Mouse (Mus musculus) erythroblast, embryonic 14.5 days (primary cell): ENCODE results near the gene Pwwp2a. TPM values are rescaled to one million over a fixed set of nuclear protein-coding genes. Genes with fewer than 3 reads are reported as not detected.

Source experiments
- H3K27me3 ChIP-seq: 2 replicates; pipeline ENCODE4 v1.6.1; 2012; ENCODE audit warnings: inconsistent platforms; ENCODE audit not compliant: control insufficient read depth
- H3K36me3 ChIP-seq: 2 replicates; pipeline ENCODE4 v1.6.1; 2012; ENCODE audit warnings: mild to moderate bottlenecking, inconsistent platforms; ENCODE audit not compliant: control insufficient read depth
- H3K4me1 ChIP-seq: 2 replicates; pipeline ENCODE4 v1.6.1; 2012; ENCODE audit warnings: inconsistent platforms; ENCODE audit not compliant: control insufficient read depth
- H3K4me3 ChIP-seq: replicated peaks from 2 replicates; pipeline ENCODE3; 2012; ENCODE audit warnings: moderate library complexity, mild to moderate bottlenecking, inconsistent platforms
- H3K9me3 ChIP-seq: 2 replicates; pipeline ENCODE4 v1.6.1; 2012; ENCODE audit warnings: low read length, inconsistent platforms, mixed read lengths; ENCODE audit not compliant: control insufficient read depth
- GATA1 ChIP-seq: IDR thresholded peaks from 2 replicates; pipeline ENCODE4 v1.6.1; 2012; ENCODE audit warnings: low read length, inconsistent platforms, mixed read lengths
- TAL1 ChIP-seq: IDR thresholded peaks from 3 replicates; pipeline ENCODE4 v1.6.1; 2012; ENCODE audit warnings: low read length, inconsistent platforms, mixed read lengths
- polyA plus RNA-seq: library from polyadenylated mRNA; stranded (reverse); fragments of >175 nt; gene quantifications from 2 replicates; pipeline ENCODE4 v1.2.3, GENCODE M21; 2012

Gene Pwwp2a
- polyA plus RNA-seq, 1 experiment, result 0.51 TPM

DNA sequence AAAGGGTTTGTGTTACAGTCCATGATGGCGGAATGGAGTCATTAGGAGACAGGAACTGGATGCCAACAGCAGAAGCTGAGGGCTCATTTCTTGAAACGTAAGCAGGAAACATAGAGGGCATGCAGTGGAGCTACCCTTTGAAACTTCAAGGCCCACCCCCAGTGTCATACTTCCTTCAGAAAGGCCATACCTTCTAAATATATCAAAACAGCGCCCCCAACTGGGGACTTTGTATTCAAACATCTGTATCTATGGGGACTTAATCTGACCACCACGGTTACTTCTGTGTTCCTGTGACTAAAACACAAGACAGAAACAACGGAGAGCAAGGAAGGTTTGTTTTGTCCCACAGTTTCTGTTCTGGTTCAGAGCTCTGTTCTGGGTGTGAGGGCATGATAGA, 73.6 kb downstream of the Pwwp2a start:
- H3K36me3 ChIP-seq, result no peaks in the 10 kb centered on the region
- TF ChIP-seq TAL1 (no peak), GATA1 (no peak)
- no peak overlapping the region for H3K4me3 ChIP-seq
- H3K27me3 ChIP-seq, result peaks cover 12% of the 10 kb centered on the region
- H3K4me1 ChIP-seq, result no peaks in the 10 kb centered on the region
- no peaks in the 10 kb centered on the region for H3K9me3 ChIP-seq

DNA sequence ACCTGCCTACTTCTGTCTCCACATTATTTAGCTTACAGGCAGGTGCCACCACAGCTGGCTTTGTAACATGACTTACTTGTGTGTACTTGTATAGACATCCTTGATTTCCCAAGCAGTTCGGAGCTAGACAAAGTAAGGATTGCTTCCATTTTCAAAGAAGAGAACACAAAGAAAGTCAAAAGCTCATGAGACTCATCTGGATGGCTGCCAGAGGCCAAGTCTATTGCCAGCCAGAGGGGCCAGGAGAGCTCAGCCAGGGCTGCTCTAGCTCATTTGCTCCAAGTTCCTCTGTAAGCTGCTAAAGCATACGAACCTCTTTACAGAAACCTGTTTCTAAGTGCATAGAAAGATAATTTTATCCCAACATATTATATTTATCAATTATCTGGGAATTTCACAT, 76.6 kb downstream of the Pwwp2a start:
- no peak for TF ChIP-seq TAL1
- TF ChIP-seq GATA1, result no peak
- Histone ChIP-seq H3K4me3 (no peak overlapping the region), H3K4me1 (no peaks in the 10 kb centered on the region), H3K9me3 (no peaks in the 10 kb centered on the region), H3K27me3 (peaks cover 16% of the 10 kb centered on the region), H3K36me3 (no peaks in the 10 kb centered on the region)

DNA sequence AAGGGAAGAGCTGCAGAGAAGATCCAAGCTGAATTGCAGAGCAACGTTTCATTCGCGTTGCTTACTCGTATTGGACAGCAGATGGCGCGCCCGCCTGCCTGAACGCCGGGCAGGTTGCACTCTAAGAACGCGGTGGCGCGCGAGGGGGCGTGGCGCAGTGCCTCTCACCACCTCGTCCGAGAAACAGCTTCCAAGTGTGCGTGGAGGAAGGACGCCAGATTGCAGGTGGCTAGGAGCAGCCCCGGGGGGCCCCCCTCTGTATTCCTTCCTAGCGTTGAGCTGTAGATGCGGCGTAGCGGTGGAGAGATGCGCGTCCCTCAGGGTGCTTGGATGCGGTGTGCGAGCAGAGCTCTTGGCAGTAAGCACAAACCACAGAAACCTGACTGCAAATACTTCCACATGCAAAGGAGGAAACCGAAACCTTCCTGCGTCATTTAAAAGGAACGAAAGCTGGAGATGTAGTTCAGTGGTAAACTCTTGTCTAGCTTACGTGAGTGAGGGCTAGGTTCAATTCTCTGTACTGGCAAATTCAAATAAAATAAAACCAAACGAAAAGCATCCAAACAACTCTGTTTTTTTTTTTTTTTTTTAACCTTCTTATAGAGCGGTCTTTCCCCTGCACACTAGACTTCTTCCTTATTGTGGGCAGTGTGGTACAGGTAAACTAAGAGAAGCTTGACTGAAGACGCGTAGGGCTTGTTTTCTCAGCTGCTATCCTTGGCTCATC, 85.3 kb downstream of the Pwwp2a start:
- Histone ChIP-seq H3K9me3 (no peaks in the 10 kb centered on the region), H3K36me3 (no peaks in the 10 kb centered on the region)

DNA sequence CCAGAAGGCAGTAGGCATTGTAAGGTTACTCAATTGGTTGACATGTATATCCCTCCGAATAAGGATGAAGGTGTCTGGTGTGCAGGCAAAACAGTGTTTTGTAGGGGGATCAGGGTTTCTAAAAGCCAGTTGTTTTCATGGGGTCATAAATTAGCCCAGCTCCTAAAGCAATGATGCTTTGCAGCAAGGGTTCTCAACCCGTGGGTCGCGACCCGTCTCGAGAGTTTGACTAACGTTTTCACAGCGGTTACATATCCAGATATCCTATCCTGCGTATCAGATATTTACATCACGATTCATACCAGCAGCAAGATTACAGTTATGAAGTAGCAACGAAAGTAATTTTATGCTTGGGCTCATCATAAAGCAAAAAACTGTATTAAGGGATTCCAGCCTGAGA, 86.0 kb downstream of the Pwwp2a start:
- no peaks in the 10 kb centered on the region for H3K36me3 ChIP-seq
- no peak overlapping the region for H3K4me3 ChIP-seq
- H3K4me1 ChIP-seq, result peaks cover 4% of the 10 kb centered on the region
- peaks cover 25% of the 10 kb centered on the region for H3K27me3 ChIP-seq
- no peaks in the 10 kb centered on the region for H3K9me3 ChIP-seq
- TF ChIP-seq TAL1 (no peak), GATA1 (no peak)

More for the DNA sequence above, 85.3 kb downstream of the Pwwp2a start:
- Histone ChIP-seq H3K4me1 (peaks cover 4% of the 10 kb centered on the region), H3K4me3 (peak overlapping the region; percentile 9), H3K27me3 (peaks cover 28% of the 10 kb centered on the region)
- TF ChIP-seq TAL1 (no peak), GATA1 (no peak)

DNA sequence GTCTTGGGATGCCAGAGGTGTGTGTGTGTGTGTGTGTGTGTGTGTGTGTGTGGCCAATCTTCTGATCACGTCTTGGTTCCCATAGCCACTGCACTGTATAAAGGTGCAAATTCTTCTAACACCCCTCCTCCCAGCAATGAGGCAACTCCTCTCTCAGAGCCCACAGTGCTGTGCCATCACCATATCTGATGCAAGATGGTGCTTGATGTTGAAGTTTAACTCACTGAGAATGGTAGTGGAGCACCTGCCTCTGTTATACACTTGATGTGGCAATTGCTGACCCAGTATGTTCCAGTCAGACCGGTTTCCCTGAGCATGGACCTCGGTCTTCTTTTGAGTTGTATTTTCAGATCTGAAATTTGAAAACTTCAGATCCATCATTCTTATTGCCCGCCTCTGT, 88.3 kb downstream of the Pwwp2a start:
- no peaks in the 10 kb centered on the region for H3K9me3 ChIP-seq
- H3K36me3 ChIP-seq, result no peaks in the 10 kb centered on the region
- peaks cover 4% of the 10 kb centered on the region for H3K4me1 ChIP-seq
- TF ChIP-seq GATA1, result no peak
- no peak for TF ChIP-seq TAL1
- H3K27me3 ChIP-seq, result peaks cover 27% of the 10 kb centered on the region
- H3K4me3 ChIP-seq, result no peak overlapping the region

Other genes starting within 250 kb of the Pwwp2a start
- gene Slu7, start 248.3 kb upstream of the Pwwp2a start, polyA plus RNA-seq, result 0.93 and 0.96 TPM in 2 replicates
- not detected in 2 replicates for gene C1qtnf2, start 207.7 kb upstream of the Pwwp2a start, polyA plus RNA-seq
- gene Ccnjl, start 153.2 kb upstream of the Pwwp2a start, polyA plus RNA-seq, result not detected in 2 replicates
- gene 4933415A04Rik, start 95.0 kb upstream of the Pwwp2a start, polyA plus RNA-seq, result not detected in 2 replicates
- gene Fabp6, start 80.5 kb upstream of the Pwwp2a start, polyA plus RNA-seq, result not detected in 2 replicates
- 1.1 and 1.4 TPM in 2 replicates for gene Ttc1, start 66.0 kb downstream of the Pwwp2a start, polyA plus RNA-seq
- gene Adra1b, start 219.2 kb downstream of the Pwwp2a start, polyA plus RNA-seq, result 0.02 TPM in 1 of 2 replicates, not detected in the other